Mouse (Mus musculus) hindbrain, postnatal 0 days (tissue): Measurements from ENCODE around the gene Mnt. TPM values are rescaled to one million over a fixed set of nuclear protein-coding genes. Genes with fewer than 3 reads are reported as not detected.

Experiments used
- ATAC-seq: fragments of 200-750 bp; cut with Nextera tagmentation; 2 replicates; pipeline ENCODE4 v1.8.0; 2017; ENCODE audit warnings: mild to moderate bottlenecking, moderate TSS enrichment, moderate library complexity
- DNase-seq: peaks from one replicate; pipeline ENCODE4 v3.0.0-alpha.2; 2015; ENCODE audit warnings: low spot score
- H3K27ac ChIP-seq: fragments of 300-500 bp; sonication (generic); 2 replicates; pipeline ENCODE4 v1.5.1; 2014; ENCODE audit warnings: mild to moderate bottlenecking
- H3K27me3 ChIP-seq: fragments of 300-500 bp; sonication (generic); 2 replicates; pipeline ENCODE4 v1.6.1; 2014; ENCODE audit warnings: low read length, mixed read lengths; ENCODE audit not compliant: insufficient read depth
- H3K36me3 ChIP-seq: fragments of 300-500 bp; sonication (generic); 2 replicates; pipeline ENCODE4 v1.6.1; 2014; ENCODE audit warnings: low read length, mixed read lengths; ENCODE audit not compliant: insufficient read depth
- H3K4me1 ChIP-seq: fragments of 300-500 bp; sonication (generic); 2 replicates; pipeline ENCODE4 v1.6.1; 2014; ENCODE audit warnings: antibody characterized with exemption, low read length, mixed read lengths; ENCODE audit not compliant: insufficient read depth
- H3K4me2 ChIP-seq: fragments of 300-500 bp; sonication (generic); 2 replicates; pipeline ENCODE4 v1.6.1; 2014; ENCODE audit warnings: low read depth, mild to moderate bottlenecking, low read length, moderate library complexity, mixed read lengths
- H3K4me3 ChIP-seq: fragments of 300-500 bp; sonication (generic); 2 replicates; pipeline ENCODE4 v1.5.1; 2014; ENCODE audit warnings: low read length
- H3K9ac ChIP-seq: fragments of 300-500 bp; sonication (generic); replicated peaks from 2 replicates; pipeline ENCODE4 v1.6.1; 2014; ENCODE audit warnings: mild to moderate bottlenecking, low read length, moderate library complexity, mixed read lengths
- H3K9me3 ChIP-seq: fragments of 300-500 bp; sonication (generic); 2 replicates; pipeline ENCODE4 v1.6.1; 2016; ENCODE audit warnings: low read length, mixed read lengths
- CTCF ChIP-seq: IDR thresholded peaks from 2 replicates; pipeline ENCODE4 v1.5.1; 2016; ENCODE audit warnings: antibody characterized with exemption, control low read depth, low read depth
- WGBS: fragments of 180-500 bp; shearing (Covaris S2); extraction: QIAGEN DNeasy Blood & Tissue Kit; methylation state at CpG from one replicate; pipeline ENCODE4 v1.1.7; 2014; 5-methylcytosine and 5-hydroxymethylcytosine counted together
- polyA plus RNA-seq: library from polyadenylated mRNA; unstranded; fragments of >200 nt; fragmentation: Nextera tagmentation; extraction: Ambion mirVana; gene quantifications from 2 replicates; pipeline ENCODE4 v1.2.1, GENCODE M21; 2015
- total RNA-seq: library from RNA; depleted of rRNA; stranded (reverse); fragments of >200 nt; gene quantifications from 2 replicates; pipeline ENCODE4 v1.2.3, GENCODE M21; 2014; rRNA removed

Gene Mnt
- 18.5 and 22.8 TPM in 2 replicates for total RNA-seq
- 7.0 and 8.4 TPM in 2 replicates for polyA plus RNA-seq

- no peaks in the 10 kb centered on the region for H3K27me3 ChIP-seq
- peak within 1 kb of the TSS; percentile 97 for H3K9ac ChIP-seq
- peaks cover 22% of the 10 kb centered on the region for H3K4me1 ChIP-seq
- DNase-seq (peak; percentile 100), ATAC-seq (peak; percentile 88)
- H3K4me3 ChIP-seq, result peak within 1 kb of the TSS; percentile 95
- H3K36me3 ChIP-seq, result no peaks in the 10 kb centered on the region; the same call in 1 of the 2 replicates
- peak within 1 kb of the TSS; percentile 95 for H3K27ac ChIP-seq
- peak within 1 kb of the TSS; percentile 62 for H3K4me2 ChIP-seq
- no peaks in the 10 kb centered on the region for H3K9me3 ChIP-seq
- under 1% methylated on average over 66 of the region's 70 CpGs for WGBS
- 0 out of 2 replicates have a peak, but pooled peaks have one; percentile 9 for TF ChIP-seq CTCF
Measured at GRCm38 (mm10) chr11:74830256-74831161, at the start of gene Mnt. Gene Mnt (plus strand): TSS chr11:74830920.

- ATAC-seq, result no peak
- Histone ChIP-seq H3K9ac (no peak overlapping the region), H3K27me3 (no peaks in the 10 kb centered on the region), H3K4me1 (no peaks in the 10 kb centered on the region), H3K4me3 (no peak overlapping the region), H3K9me3 (no peaks in the 10 kb centered on the region), H3K27ac (no peak overlapping the region), H3K4me2 (no peak overlapping the region), H3K36me3 (peaks cover 23% of the 10 kb centered on the region; the same call in 1 of the 2 replicates)
- 97% methylated on average over 4 of the region's 4 CpGs for WGBS
- TF ChIP-seq CTCF, result no peak
- no peak for DNase-seq
Measured at GRCm38 (mm10) chr11:74792874-74793273, 37.8 kb upstream of the Mnt start.

- no peak overlapping the region for H3K27ac ChIP-seq
- H3K9ac ChIP-seq, result no peak overlapping the region
- ATAC-seq (no peak), DNase-seq (peak; percentile 25)
- no peaks in the 10 kb centered on the region for H3K27me3 ChIP-seq
- TF ChIP-seq CTCF, result no peak
- no peaks in the 10 kb centered on the region for H3K9me3 ChIP-seq
- H3K4me3 ChIP-seq, result no peak overlapping the region
- peaks cover 25% of the 10 kb centered on the region for H3K36me3 ChIP-seq
- H3K4me1 ChIP-seq, result no peaks in the 10 kb centered on the region
- 74% methylated on average over 4 of the region's 4 CpGs for WGBS
- no peak overlapping the region for H3K4me2 ChIP-seq
Measured at GRCm38 (mm10) chr11:74800658-74801057, 30.1 kb upstream of the Mnt start.

GRCm38 (mm10) chr11:74804081-74804627, 26.6 kb upstream of the Mnt start:
- no peak for TF ChIP-seq CTCF
- Histone ChIP-seq H3K4me3 (no peak overlapping the region), H3K27me3 (no peaks in the 10 kb centered on the region), H3K27ac (no peak overlapping the region), H3K9me3 (no peaks in the 10 kb centered on the region), H3K4me2 (no peak overlapping the region), H3K4me1 (no peaks in the 10 kb centered on the region), H3K36me3 (peaks cover 16% of the 10 kb centered on the region), H3K9ac (no peak overlapping the region)
- 88% methylated on average over 3 of the region's 3 CpGs for WGBS
- no peak for ATAC-seq
- DNase-seq, result no peak

GRCm38 (mm10) chr11:74807246-74807882, 23.4 kb upstream of the Mnt start:
- DNase-seq (no peak), ATAC-seq (no peak)
- H3K36me3 ChIP-seq, result peaks cover 16% of the 10 kb centered on the region
- no peak for TF ChIP-seq CTCF
- no peaks in the 10 kb centered on the region for H3K9me3 ChIP-seq
- no peaks in the 10 kb centered on the region for H3K4me1 ChIP-seq
- no peak overlapping the region for H3K4me2 ChIP-seq
- H3K9ac ChIP-seq, result no peak overlapping the region
- 87% methylated on average over 6 of the region's 6 CpGs for WGBS
- no peak overlapping the region for H3K27ac ChIP-seq
- H3K27me3 ChIP-seq, result no peaks in the 10 kb centered on the region
- H3K4me3 ChIP-seq, result no peak overlapping the region

- Histone ChIP-seq H3K4me3 (no peak overlapping the region), H3K9ac (no peak overlapping the region), H3K9me3 (no peaks in the 10 kb centered on the region), H3K27ac (0 out of 2 replicates have a peak overlapping the region, but pooled peaks have one; percentile 48), H3K4me2 (no peak overlapping the region), H3K36me3 (peaks cover 20% of the 10 kb centered on the region), H3K27me3 (no peaks in the 10 kb centered on the region), H3K4me1 (no peaks in the 10 kb centered on the region)
- TF ChIP-seq CTCF, result no peak
- WGBS, result 92% methylated on average over 6 of the region's 6 CpGs
- no peak for ATAC-seq
- DNase-seq, result no peak
Measured at GRCm38 (mm10) chr11:74808251-74808853, 22.4 kb upstream of the Mnt start.
